Mouse (Mus musculus) R1 (cell line): ENCODE data around the gene Prc1.
A peak's percentile ranks its signal among the peaks of the same experiment; 100 is the strongest.

ENCODE experiments used
- DNase-seq: peaks from one replicate; pipeline ENCODE4 v3.0.0-alpha.2; 2018; ENCODE audit warnings: low read depth, low spot score

The Prc1 gene

GRCm38 (mm10) chr7:80334848-80335247 is 40.6 kb downstream of the Prc1 start:
- DNase-seq = no peak

GRCm38 (mm10) chr7:80336932-80337331 is 42.7 kb downstream of the Prc1 start:
- DNase-seq = no peak

DNA sequence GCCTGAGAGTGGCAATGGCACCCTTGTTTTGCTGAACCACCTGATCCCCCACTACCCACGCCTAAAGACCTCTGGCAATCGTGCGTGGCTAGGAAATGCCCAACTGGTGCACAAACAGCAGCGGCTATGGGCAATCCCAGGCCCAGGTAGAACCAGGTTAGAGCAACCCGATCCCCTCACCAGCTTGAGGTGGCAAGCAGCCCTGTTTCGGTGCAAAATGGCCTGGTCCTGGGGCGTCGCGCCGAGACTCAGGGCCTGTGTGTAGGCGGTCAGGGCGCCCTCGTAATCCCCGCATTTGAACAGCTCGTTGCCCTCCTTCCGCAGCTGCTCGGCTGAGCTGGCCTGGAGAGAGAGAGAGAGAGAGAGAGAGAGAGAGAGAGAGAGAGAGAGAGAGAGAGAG is 45.1 kb downstream of the Prc1 start:
- DNase-seq = no peak

- DNase-seq = peak; percentile 98
These were observed 45.8 kb downstream of the Prc1 start for GRCm38 (mm10) chr7:80339793-80340628.

DNA sequence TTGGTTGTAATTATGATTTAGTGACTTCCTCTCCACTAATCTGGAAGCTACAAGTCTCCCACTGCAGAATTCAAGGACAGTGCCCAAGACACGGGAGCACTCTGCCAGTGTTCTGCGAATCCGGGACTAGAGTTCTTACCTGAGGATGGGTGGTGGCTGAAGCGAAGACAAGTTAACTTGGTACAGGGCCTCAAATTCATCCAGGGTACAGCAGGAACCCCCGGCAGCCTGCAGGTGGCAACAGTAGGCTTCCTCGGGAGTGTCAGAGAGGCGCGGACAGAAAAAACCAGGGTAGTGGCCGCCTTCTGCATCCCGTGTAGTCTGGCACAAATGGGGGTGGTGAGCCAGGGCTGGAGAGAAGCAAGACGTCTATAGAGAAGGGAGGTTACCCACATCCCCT is 46.5 kb downstream of the Prc1 start, which contains the start of gene Unc45a:
Gene Unc45a, minus strand, starts transcription at position 213 of the 400 bp plus-strand sequence.
- DNase-seq = peak; percentile 83

DNA sequence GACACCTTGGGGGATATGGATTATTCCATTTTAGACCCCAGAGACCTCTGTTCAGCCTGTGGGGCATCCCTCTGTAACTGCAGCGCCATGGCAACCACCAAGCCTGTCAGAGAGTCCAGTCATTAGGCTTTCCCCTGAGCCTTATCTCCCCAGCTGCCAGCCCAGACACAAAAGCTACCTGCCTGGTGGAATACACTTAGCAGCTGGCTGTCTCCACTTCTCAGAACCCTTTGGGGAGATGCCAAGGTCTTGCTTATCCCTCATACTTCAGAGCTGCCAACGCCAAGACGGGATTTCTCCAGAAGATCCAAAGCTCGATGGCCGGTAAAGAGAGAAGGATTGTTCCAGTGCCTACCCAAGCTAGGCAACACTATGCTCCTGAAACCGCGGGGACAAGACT is 47.5 kb downstream of the Prc1 start:
- no peak for DNase-seq

DNA sequence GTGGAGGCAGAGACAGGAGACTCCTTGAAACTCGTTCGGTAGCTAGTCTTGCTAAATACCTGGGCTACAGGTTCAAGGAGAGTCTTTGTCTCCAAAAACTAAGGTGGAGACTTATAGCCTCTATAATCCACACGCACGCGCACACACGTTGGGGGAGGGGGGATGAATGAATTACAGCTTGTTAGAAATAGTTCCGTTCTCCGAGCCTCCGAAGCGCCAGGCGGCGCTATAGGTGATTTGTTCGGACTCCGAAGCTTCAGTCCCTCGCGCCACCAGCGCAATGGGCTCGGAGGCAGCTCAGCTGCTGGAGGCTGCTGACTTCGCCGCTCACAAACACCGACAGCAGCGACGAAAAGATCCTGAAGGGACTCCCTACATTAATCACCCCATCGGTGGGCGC is 48.6 kb downstream of the Prc1 start, which contains the start of gene Hddc3:
Gene Hddc3, plus strand, starts transcription at position 247 of the 400 bp plus-strand sequence.
- DNase-seq = peak; percentile 97

DNA sequence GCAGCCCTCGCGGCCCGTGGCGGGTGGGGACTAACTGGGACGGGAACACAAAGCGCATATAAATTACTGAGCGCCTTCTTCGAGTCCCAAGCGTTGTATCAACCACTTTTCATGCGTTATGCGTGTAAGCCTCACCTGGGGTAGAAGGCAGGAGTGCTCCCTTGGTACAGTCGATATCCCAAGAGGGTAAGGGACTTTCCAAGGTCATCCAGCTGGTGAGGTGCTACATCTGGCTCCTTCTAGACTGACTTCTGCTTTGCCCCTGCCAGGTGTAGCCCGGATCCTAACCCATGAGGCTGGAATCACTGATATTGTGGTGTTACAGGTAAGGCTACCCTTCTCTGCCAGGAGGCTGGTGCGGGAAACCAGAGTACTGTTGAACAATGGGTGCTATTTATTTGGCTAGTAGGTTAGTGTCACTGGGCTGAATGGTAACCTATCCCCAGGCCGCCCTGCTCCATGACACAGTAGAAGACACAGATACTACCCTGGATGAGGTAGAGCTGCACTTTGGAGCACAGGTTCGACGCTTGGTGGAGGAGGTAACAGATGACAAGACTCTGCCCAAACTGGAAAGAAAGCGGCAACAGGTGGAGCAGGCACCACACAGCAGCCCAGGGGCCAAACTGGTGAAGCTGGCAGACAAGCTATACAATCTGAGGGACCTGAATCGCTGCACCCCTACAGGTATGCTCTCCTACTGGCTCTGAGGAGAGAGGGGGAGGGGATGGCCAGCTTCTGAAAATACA is 49.2 kb downstream of the Prc1 start:
- DNase-seq = no peak

GRCm38 (mm10) chr7:80346173-80346572 is 51.9 kb downstream of the Prc1 start:
- DNase-seq = no peak

- no peak for DNase-seq
These were observed 52.6 kb downstream of the Prc1 start for GRCm38 (mm10) chr7:80346830-80347229.

DNA sequence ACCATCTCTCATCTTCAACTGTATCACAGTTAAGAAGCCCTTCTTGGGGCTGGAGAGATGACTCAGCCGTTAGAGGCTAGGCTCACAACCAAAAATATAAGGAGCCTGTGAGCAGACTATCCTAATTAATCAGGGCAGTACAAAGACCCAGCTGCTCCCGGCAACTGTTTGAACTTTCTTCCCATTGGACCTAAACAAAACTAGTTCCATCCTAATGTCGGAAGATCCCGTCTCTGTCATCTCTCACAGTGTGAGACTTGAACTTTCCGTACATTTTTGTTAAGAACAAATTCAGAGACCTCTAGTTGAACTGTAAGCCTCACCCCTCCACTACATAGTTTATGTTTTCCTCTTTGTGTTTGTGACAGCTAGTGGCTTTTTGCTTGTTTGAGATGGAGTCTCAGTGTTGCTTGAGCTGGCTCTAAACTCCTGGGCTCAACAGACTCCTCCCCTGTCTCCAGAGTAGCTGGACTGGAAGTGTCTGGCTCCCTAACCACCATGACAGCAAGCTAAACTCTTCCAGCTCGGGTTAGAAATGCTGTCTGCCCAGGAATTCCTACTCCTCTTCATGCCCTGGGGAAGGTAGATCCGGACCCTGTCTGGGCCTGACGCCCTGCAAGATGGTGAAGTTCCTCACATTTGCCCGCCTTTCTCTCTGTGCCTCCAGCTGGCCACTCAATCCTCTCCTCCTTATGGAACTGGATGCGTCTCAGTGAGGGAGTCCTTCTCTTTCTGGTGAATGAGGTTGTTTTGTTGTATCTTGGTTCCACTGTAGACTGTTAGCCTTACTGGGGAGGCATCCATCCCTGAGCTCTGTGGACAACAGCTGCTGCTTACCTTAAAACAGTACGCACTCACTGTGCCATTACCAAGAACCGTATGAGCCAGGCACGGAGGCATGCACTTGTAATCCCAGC is 53.7 kb downstream of the Prc1 start:
- DNase-seq = no peak

DNA sequence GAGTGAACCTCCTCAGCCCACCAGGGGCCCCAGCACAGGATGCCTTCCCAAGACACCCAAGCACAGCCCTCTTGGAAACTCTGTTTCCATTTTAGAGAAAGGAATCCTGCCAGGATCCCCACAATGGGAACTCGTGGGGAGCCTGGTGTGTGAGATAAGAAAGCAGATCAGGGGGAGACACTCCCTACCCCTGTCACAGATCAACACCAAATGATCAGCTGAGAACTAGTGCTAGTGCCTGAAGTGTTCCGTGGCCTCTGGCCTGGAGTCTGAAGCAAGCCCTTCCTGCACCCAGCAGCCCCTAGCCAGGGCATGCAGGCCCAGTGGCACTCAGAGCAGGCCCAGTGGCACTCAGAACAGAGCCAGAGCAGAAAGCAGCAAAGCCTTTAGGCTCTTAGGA is 56.6 kb downstream of the Prc1 start:
- DNase-seq = no peak

DNA sequence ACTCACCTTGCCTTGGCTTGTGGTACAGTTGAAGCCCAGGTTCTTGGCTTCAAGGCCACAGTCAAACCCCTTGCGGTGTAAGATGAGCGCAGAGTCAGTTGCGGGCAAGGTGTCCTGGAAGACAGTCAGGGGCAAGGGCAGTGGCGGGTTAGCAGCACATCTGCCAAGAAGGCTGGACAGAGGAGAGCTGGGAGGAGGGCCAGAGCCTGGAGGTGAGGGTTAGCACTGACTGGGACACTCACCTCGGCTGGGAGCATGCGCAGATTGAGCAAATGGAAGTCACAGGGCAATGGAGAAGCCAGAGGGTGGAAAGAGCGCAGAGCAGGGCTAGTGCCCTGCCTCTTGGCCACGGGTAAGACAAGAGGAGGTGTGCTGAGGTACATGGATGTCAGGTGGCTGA is 58.7 kb downstream of the Prc1 start:
- DNase-seq = peak; percentile 37

GRCm38 (mm10) chr7:80356351-80356750 is 62.1 kb downstream of the Prc1 start:
- DNase-seq = no peak

GRCm38 (mm10) chr7:80357156-80357555 is 62.9 kb downstream of the Prc1 start:
- no peak for DNase-seq

DNA sequence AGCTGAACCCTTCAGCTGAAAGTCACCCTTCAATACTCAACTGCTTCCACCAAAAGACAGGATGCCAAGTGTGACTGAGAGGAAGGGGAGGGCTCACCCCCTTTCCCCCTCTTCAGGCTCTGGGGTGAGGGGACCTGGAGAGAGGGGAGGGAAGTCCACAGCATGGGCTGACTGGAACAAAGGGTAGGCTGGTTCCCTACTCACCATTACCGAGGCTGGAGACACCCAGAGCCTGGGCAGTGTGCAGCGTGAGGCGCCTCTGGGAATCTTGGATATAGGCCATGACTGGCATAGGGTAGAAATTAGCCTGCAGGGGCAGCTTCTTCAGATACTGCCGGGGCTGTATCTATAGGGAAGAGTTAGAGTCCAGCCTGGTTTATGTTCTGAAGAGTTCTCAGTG is 63.8 kb downstream of the Prc1 start:
- DNase-seq = no peak

GRCm38 (mm10) chr7:80360435-80360834 is 66.2 kb downstream of the Prc1 start:
- no peak for DNase-seq

DNA sequence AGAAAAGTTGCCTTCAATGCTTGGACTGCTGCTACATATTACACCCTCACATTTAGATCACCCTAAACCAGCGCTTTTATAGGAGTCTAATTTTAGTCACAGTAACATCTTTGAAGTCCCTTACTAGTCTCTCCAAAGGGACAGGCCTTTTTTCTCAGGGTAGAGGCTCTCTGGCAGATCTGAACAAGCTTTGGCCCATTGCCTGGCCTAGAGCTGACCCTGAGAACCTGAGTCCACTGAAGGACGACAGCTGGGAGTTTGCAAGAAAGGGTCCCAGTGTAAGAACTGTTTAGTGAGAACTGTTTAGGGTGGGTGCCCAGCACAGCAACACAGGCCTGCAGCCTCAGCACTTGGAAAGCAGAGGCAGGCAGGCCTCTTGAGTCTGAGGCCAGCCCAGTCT is 71.5 kb downstream of the Prc1 start:
- no peak for DNase-seq
